Mouse (Mus musculus): Measurements from ENCODE around the gene Mrpl52. TPM values are rescaled to one million over a fixed set of nuclear protein-coding genes. Genes with fewer than 3 reads are reported as not detected.

Gene Mrpl52
- polyA plus RNA-seq, 1 experiment: 185 TPM

DNA sequence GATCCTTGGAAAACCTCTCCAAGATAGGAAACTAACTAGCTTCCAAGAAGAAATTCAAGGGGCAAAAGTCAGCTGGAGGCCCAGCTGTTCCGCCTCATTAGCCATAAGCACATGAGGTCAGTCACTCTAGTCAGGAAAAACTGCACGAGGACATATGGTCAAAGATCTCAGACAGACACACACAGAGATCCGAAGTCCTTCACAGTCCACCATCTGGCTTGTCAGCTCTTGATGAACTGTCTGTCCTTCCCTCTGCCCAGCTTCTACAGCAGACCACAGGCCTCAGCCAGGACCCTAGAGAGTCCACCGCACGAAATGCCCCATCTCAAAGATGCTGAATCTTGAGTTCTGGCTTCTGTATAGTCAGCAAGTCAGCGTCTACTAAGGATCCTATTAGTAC is 39.2 kb upstream of the Mrpl52 start:
- no peak overlapping the region for H3K4me3 ChIP-seq (replicated peaks; ENCODE audit: extremely low read depth, low read depth, low read length)
- DNase-seq: no peak
- TF ChIP-seq CTCF (IDR thresholded peaks at IDR 0.05; ENCODE audit: insufficient read depth, low read length): no peak
- no peak for TF ChIP-seq POLR2A (IDR thresholded peaks at IDR 0.05; ENCODE audit: borderline replicate concordance, extremely low read depth, low read depth, low read length)
- H3K4me1 ChIP-seq (ENCODE audit: control insufficient read depth, insufficient read depth, low read length): no peaks in the 10 kb centered on the region; the same call in 1 of the 2 replicates
- 81% methylated on average over 6 of the region's 6 CpGs for WGBS

DNA sequence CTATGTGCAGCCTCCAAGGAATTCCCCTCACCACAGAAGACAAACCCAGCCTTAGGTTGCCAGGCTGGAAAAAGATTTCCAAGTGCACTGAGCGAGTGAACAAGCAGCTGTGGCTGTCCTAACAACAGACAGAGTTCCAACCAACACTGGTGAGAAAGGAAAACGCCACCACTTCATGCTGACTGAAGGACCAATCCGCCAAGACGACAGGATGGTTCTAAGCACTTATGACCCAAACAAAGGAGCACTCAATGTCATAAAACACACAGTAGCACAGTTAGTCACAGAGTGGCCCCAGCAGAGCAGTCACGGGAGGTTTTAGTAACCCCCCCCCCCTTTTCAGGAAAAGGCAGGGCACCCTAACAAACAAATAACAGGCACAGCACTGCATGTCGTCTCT is 35.9 kb upstream of the Mrpl52 start:
- no peaks in the 10 kb centered on the region; the same call in 1 of the 2 replicates for H3K4me1 ChIP-seq (ENCODE audit: control insufficient read depth, insufficient read depth, low read length)
- TF ChIP-seq CTCF (IDR thresholded peaks at IDR 0.05; ENCODE audit: insufficient read depth, low read length) (no peak), POLR2A (IDR thresholded peaks at IDR 0.05; ENCODE audit: borderline replicate concordance, extremely low read depth, low read depth, low read length) (no peak)
- no peak overlapping the region for H3K4me3 ChIP-seq (replicated peaks; ENCODE audit: extremely low read depth, low read depth, low read length)
- DNase-seq: no peak
- WGBS: 35% methylated on average over 6 of the region's 6 CpGs

DNA sequence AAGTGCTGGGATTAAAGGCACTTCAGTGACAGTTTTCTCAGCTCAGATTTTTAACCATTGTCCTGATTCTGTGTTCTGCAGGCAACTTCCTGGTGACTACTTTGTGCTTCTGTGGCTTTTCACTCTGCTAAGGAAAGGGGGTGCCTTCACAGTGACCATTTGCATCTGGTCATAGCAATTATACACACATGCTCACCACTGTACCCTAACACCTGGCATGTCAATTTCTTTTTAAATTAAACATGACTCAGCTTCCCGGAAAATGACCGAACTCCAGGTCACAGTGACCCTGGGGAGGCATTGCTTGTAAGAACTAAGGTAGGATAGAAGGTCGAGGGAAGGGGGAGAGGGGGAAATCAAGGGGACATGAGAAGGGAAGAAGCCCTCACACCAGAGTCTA is 32.9 kb upstream of the Mrpl52 start:
- Histone ChIP-seq H3K4me1 (ENCODE audit: control insufficient read depth, insufficient read depth, low read length) (no peaks in the 10 kb centered on the region; the same call in 1 of the 2 replicates), H3K4me3 (replicated peaks; ENCODE audit: extremely low read depth, low read depth, low read length) (no peak overlapping the region)
- TF ChIP-seq POLR2A (IDR thresholded peaks at IDR 0.05; ENCODE audit: borderline replicate concordance, extremely low read depth, low read depth, low read length) (no peak), CTCF (IDR thresholded peaks at IDR 0.05; ENCODE audit: insufficient read depth, low read length) (no peak)
- no peak for DNase-seq
- WGBS: 71% methylated on average over 3 of the region's 3 CpGs

DNA sequence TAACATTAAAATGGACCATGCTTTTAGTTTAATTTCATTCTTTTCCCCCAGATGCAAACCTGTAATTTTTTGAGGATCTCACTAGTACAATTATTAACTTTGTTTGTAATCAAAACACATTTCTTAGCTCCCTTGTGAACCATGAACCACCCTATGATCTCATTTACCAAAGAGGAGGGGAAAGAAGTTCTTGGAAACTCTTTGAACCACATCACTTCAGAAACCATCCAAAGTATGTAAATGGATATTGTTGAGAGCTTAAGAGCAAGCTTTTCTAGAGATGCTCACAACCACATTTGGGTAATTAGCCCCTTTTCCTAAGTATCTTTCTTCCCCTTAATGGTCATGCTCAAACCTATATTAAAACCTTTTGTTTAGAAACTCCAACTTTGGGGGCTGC is 32.4 kb upstream of the Mrpl52 start:
- TF ChIP-seq POLR2A (IDR thresholded peaks at IDR 0.05; ENCODE audit: borderline replicate concordance, extremely low read depth, low read depth, low read length) (no peak), CTCF (IDR thresholded peaks at IDR 0.05; ENCODE audit: insufficient read depth, low read length) (no peak)
- no peak overlapping the region for H3K4me3 ChIP-seq (replicated peaks; ENCODE audit: extremely low read depth, low read depth, low read length)
- no peaks in the 10 kb centered on the region; the same call in 1 of the 2 replicates for H3K4me1 ChIP-seq (ENCODE audit: control insufficient read depth, insufficient read depth, low read length)
- no peak for DNase-seq

DNA sequence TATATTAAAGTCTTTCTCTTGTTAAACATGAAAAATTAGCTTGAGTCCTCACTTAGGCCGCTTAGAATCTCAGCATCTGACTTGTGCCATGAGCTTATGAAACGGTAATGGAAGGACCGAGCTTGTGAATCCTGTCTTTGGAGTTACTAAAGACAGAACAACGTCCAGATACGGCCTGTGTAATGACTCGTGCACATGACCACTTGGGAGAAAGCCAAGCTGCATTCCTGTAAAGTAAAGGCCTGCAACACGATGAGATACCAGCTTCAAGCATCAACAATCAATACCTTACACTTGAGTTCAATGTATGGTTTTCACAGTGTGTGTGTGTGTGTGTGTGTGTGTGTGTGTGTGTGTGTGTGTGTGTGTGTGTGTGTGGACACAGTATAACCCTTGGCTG is 30.0 kb upstream of the Mrpl52 start:
- Histone ChIP-seq H3K4me3 (replicated peaks; ENCODE audit: extremely low read depth, low read depth, low read length) (no peak overlapping the region), H3K4me1 (ENCODE audit: control insufficient read depth, insufficient read depth, low read length) (no peaks in the 10 kb centered on the region; the same call in 1 of the 2 replicates)
- WGBS: 52% methylated on average over 7 of the region's 7 CpGs
- no peak for TF ChIP-seq POLR2A (IDR thresholded peaks at IDR 0.05; ENCODE audit: borderline replicate concordance, extremely low read depth, low read depth, low read length)
- TF ChIP-seq CTCF (IDR thresholded peaks at IDR 0.05; ENCODE audit: insufficient read depth, low read length): no peak
- no peak for DNase-seq

DNA sequence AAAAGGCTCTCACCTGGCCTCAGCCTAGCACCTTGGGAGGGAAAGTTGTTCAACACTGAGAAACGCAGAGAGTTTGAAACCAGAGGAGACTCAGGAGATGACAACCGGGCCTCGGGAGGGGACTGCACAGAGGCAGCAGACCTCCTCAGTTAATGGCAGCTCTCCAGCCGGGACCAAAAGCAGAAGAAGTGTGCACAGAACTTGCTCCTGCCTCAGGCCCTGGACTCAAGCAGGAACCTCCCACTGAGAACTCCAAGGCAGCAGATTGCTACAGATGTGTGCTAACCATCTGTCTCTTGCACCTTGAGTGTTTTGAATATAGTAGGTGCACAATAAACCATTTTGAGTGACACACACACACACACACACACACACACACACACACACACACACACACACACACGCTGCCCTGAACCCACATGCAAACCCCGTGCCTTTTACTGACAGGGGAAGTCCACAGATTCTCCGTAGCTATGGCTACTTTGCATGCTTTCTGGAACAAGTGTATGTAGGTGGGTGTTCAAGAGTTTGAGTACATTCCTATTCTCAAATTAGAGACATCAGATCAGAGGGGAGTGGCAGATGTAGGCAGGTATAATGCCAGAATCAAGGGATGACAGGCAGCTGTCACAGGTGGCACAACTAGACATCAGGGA is 28.7 kb upstream of the Mrpl52 start:
- H3K4me1 ChIP-seq (ENCODE audit: control insufficient read depth, insufficient read depth, low read length): no peaks in the 10 kb centered on the region; the same call in 1 of the 2 replicates
- DNase-seq: no peak
- 79% methylated on average over 7 of the region's 7 CpGs for WGBS
- H3K4me3 ChIP-seq (replicated peaks; ENCODE audit: extremely low read depth, low read depth, low read length): no peak overlapping the region
- TF ChIP-seq CTCF (IDR thresholded peaks at IDR 0.05; ENCODE audit: insufficient read depth, low read length): no peak
- no peak for TF ChIP-seq POLR2A (IDR thresholded peaks at IDR 0.05; ENCODE audit: borderline replicate concordance, extremely low read depth, low read depth, low read length)

DNA sequence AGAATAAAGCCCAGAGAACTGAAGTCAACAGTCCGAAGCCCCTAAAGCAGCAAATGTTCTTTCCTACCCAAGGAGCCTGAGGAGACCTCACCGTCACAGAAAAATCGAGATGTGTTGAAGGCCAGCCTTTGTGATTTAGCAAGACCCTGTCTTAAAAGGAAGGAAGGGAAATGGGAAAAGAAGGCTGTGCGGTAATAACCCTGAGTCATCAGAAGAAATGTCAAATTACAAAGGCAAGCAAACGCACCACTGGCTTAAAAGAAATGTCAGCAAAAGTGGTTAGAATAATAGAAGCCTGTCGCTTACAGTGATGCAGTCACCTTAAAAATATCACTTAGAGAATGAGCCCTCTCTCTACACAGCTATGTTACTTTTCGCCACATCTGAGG is 28.2 kb upstream of the Mrpl52 start:
- Histone ChIP-seq H3K4me1 (ENCODE audit: control insufficient read depth, insufficient read depth, low read length) (no peaks in the 10 kb centered on the region; the same call in 1 of the 2 replicates), H3K4me3 (replicated peaks; ENCODE audit: extremely low read depth, low read depth, low read length) (no peak overlapping the region)
- TF ChIP-seq CTCF (IDR thresholded peaks at IDR 0.05; ENCODE audit: insufficient read depth, low read length) (no peak), POLR2A (IDR thresholded peaks at IDR 0.05; ENCODE audit: borderline replicate concordance, extremely low read depth, low read depth, low read length) (no peak)
- WGBS: 62% methylated on average over 7 of the region's 7 CpGs
- DNase-seq: no peak

DNA sequence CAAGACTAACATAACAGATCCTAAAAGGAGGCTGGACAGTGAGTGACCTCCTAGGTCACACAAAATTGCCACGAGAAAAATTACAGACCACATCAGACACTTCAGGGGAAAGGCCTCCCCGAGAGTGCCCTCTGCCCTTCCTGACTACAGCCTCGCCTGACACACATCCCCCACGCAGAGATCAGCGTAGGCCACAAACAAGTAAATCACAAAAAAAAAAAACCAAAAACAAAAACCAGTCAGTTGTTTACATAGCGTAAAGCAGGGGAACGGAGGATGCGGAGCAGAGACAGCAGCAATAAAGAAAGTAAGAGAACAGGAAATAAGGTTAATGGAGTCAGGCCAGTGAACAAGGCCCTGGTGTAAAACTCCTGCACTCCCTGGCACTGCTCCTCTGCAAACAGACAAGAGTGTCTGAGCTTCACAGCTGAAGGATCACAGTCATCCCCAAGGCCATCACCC is 27.8 kb upstream of the Mrpl52 start:
- 48% methylated on average over 8 of the region's 8 CpGs for WGBS

DNA sequence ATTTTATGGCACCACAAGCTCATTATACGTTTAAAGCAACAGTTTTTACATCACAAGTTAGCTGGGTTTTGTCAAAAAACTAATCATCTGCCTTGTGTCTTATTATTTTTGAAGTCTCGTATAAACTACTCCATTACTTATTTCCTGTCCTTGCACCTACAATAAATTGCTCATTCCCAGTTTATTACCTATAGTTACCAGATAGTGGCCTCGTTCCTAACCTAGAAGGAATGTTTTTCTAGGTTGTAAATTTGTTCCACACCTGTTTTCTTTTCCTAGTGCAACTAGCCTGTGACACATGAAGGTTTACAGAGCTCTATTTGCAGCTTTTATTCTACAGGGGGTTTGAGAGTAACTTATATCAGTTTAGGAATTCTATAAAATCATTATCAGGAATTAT is 25.0 kb upstream of the Mrpl52 start:
- no peak overlapping the region for H3K4me3 ChIP-seq (replicated peaks; ENCODE audit: extremely low read depth, low read depth, low read length)
- H3K4me1 ChIP-seq (ENCODE audit: control insufficient read depth, insufficient read depth, low read length): no peaks in the 10 kb centered on the region; the same call in 1 of the 2 replicates
- DNase-seq: no peak
- 70% methylated on average over 3 of the region's 3 CpGs for WGBS
- no peak for TF ChIP-seq POLR2A (IDR thresholded peaks at IDR 0.05; ENCODE audit: borderline replicate concordance, extremely low read depth, low read depth, low read length)
- no peak for TF ChIP-seq CTCF (IDR thresholded peaks at IDR 0.05; ENCODE audit: insufficient read depth, low read length)

More for the DNA sequence above, 27.8 kb upstream of the Mrpl52 start:
- TF ChIP-seq POLR2A (IDR thresholded peaks at IDR 0.05; ENCODE audit: borderline replicate concordance, extremely low read depth, low read depth, low read length) (no peak), CTCF (IDR thresholded peaks at IDR 0.05; ENCODE audit: insufficient read depth, low read length) (no peak)
- Histone ChIP-seq H3K4me1 (ENCODE audit: control insufficient read depth, insufficient read depth, low read length) (no peaks in the 10 kb centered on the region; the same call in 1 of the 2 replicates), H3K4me3 (replicated peaks; ENCODE audit: extremely low read depth, low read depth, low read length) (no peak overlapping the region)
- DNase-seq: no peak
